Mouse (Mus musculus): ENCODE data around the gene Zbtb42. TPM values are rescaled to one million over a fixed set of nuclear protein-coding genes. Genes with fewer than 3 reads are reported as not detected.
A peak's percentile ranks its signal among the peaks of the same experiment; 100 is the strongest.

Gene Zbtb42
- total and polyA plus RNA-seq, 2 experiments from 2014 or later, result 3.3 to 3.7 TPM

DNA sequence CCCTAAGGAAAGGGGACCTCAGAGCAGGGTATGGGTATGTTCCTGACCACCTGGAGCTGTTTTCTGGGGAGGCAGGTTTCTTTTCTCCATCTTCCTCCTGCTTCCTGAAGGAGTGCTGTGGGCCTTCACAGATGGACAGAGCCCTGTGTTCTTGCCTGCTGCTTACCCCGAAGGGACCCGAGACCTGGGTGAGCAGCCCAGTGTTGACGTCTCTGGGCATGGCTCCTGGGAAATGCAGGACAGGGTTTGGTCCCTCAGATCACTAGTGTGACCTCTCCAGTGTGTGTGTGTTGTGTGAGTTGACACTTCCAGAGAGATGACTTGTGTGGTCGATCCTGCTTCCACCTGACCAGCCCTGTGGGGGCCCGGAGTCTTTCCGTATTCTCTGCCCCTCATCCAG, 44.8 kb downstream of the Zbtb42 start:
- 86% methylated on average over 6 of the region's 6 CpGs for WGBS
- Histone ChIP-seq H3K4me3 (ENCODE audit: low read length) (peak overlapping the region; percentile 60), H3K4me1 (ENCODE audit: insufficient read depth, low read length) (peaks cover 3% of the 10 kb centered on the region; the same call in 1 of the 2 replicates), H3K9me3 (ENCODE audit: low read length) (no peaks in the 10 kb centered on the region), H3K27me3 (ENCODE audit: insufficient read depth, low read length) (no peaks in the 10 kb centered on the region), H3K36me3 (ENCODE audit: insufficient read depth, low read length) (no peaks in the 10 kb centered on the region), H3K27ac (no peak overlapping the region; the same call in 1 of the 2 replicates), H3K4me2 (ENCODE audit: low read depth, low read length) (peak overlapping the region; percentile 73), H3K9ac (replicated peaks; ENCODE audit: low read length) (peak overlapping the region; percentile 81)
- no peak for ATAC-seq
- DNase-seq (ENCODE audit: low spot score), result no peak
- no peak for TF ChIP-seq CTCF (IDR thresholded peaks at IDR 0.05; ENCODE audit: low read depth)

DNA sequence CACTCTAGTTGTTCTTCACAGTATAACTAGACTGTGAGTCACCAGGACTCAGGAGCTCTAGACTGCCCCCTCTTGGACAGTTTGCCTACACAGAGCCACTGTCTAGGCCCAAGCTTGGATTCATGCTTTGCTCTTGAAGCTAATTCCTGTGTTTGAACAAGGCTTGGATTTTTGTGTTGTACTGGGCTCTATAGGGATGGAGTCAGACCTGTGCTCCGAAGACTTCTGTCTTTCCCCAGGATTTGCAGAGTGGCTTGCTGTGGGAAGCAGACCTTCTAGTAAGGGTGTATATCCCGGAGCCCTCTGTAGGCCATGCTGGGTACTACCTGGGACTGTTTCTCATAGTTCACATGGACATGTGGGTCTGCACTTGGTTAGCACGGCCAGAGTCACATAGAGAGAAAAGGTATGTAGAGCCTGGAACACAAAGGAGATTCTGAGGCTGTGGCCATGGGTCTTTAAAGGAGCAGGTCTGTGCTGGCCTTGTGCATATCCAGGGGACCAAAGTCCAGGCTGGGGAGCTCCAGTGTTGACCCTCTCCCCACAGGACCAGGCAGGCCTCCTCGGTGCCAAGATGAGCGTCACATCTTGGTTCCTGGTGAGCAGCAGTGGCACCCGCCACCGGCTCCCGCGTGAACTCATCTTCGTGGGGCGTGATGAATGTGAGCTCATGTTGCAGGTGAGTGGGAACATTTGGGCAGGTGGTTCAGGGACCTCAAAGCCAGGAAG, 45.6 kb downstream of the Zbtb42 start:
- Histone ChIP-seq H3K27ac (no peak overlapping the region), H3K4me3 (ENCODE audit: low read length) (no peak overlapping the region), H3K4me2 (ENCODE audit: low read depth, low read length) (peak overlapping the region; percentile 73; the same call in 1 of the 2 replicates), H3K9me3 (ENCODE audit: low read length) (no peaks in the 10 kb centered on the region), H3K9ac (replicated peaks; ENCODE audit: low read length) (no peak overlapping the region; the same call in 1 of the 2 replicates), H3K4me1 (ENCODE audit: insufficient read depth, low read length) (peaks cover 3% of the 10 kb centered on the region; the same call in 1 of the 2 replicates), H3K36me3 (ENCODE audit: insufficient read depth, low read length) (no peaks in the 10 kb centered on the region), H3K27me3 (ENCODE audit: insufficient read depth, low read length) (no peaks in the 10 kb centered on the region)
- peak; percentile 74; the same call in 1 of the 2 replicates for TF ChIP-seq CTCF (IDR thresholded peaks at IDR 0.05; ENCODE audit: low read depth)
- peak; percentile 50 for ATAC-seq
- DNase-seq (ENCODE audit: low spot score), result peak; percentile 82
- WGBS, result 78% methylated on average over 11 of the region's 11 CpGs

DNA sequence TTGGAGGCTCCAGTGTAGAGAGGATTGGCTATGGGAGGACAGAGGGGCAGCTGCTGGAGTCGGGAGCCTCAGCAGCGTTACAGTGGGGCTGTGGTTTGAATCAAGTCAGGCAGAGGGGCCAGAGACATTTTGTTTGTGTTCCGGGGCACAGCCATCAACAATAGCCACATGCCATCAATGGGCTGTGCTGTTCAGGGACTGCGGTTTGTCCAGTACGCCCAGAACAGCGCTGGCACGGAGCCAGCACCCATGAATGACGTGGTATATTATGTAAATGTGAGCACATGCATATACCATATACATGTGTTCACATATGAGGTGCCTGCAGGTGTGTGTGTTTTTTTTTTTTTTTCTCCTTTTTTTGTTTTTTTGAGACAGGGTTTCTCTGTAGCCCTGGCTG, 49.2 kb downstream of the Zbtb42 start:
- Histone ChIP-seq H3K9me3 (ENCODE audit: low read length) (no peaks in the 10 kb centered on the region), H3K27me3 (ENCODE audit: insufficient read depth, low read length) (no peaks in the 10 kb centered on the region), H3K9ac (replicated peaks; ENCODE audit: low read length) (no peak overlapping the region), H3K4me3 (ENCODE audit: low read length) (no peak overlapping the region), H3K4me2 (ENCODE audit: low read depth, low read length) (no peak overlapping the region), H3K27ac (no peak overlapping the region), H3K36me3 (ENCODE audit: insufficient read depth, low read length) (no peaks in the 10 kb centered on the region), H3K4me1 (ENCODE audit: insufficient read depth, low read length) (peaks cover 3% of the 10 kb centered on the region; the same call in 1 of the 2 replicates)
- ATAC-seq (no peak), DNase-seq (ENCODE audit: low spot score) (no peak)
- no peak for TF ChIP-seq CTCF (IDR thresholded peaks at IDR 0.05; ENCODE audit: low read depth)
- 46% methylated on average over 8 of the region's 8 CpGs for WGBS

DNA sequence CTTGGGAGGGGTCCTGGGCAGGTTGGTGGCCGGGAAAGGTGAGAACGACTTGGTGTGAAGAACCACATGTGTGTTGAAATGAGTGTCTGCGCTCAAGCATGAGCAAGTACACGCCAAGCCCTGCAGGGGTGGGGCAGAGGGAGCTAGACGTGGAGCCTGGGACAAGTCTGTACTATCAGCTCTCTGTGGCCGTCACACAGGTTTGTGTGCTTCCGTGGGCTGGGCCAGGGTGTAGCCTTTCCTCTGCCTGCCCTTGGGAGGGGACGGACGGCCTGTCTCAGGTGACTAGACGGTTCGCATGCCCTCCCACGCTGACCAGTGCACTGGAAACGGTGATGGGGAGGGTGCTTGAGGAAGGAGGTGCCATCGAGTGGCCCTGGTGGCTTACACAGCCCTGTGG, 52.2 kb downstream of the Zbtb42 start:
- no peak for TF ChIP-seq CTCF (IDR thresholded peaks at IDR 0.05; ENCODE audit: low read depth)
- Histone ChIP-seq H3K27me3 (ENCODE audit: insufficient read depth, low read length) (no peaks in the 10 kb centered on the region), H3K4me1 (ENCODE audit: insufficient read depth, low read length) (no peaks in the 10 kb centered on the region), H3K4me3 (ENCODE audit: low read length) (no peak overlapping the region), H3K27ac (no peak overlapping the region), H3K9me3 (ENCODE audit: low read length) (no peaks in the 10 kb centered on the region), H3K9ac (replicated peaks; ENCODE audit: low read length) (no peak overlapping the region), H3K4me2 (ENCODE audit: low read depth, low read length) (no peak overlapping the region), H3K36me3 (ENCODE audit: insufficient read depth, low read length) (peaks cover 3% of the 10 kb centered on the region; the same call in 1 of the 2 replicates)
- ATAC-seq (no peak), DNase-seq (ENCODE audit: low spot score) (no peak)
- 90% methylated on average over 14 of the region's 14 CpGs for WGBS

Small RNA genes lying within 50 kb of the gene (microRNA-seq; reads per million reads assigned to microRNA genes)
- 0.18 to 0.72 reads per million in 2 experiments for gene Mir6939

Other genes with a start within 250 kb of the Zbtb42 start
- not detected in 2 replicates for gene A530016L24Rik, start 189.4 kb upstream of the Zbtb42 start, total RNA-seq (2014; rRNA removed)
- gene A530016L24Rik, start 189.4 kb upstream of the Zbtb42 start, polyA plus RNA-seq (2015; fragmentation: Nextera tagmentation; extraction: Ambion mirVana), result 0.11 TPM in 1 of 2 replicates, not detected in the other
- gene Tmem179, start 162.1 kb upstream of the Zbtb42 start, total RNA-seq (2014; rRNA removed), result 134 and 141 TPM in 2 replicates
- gene Tmem179, start 162.1 kb upstream of the Zbtb42 start, polyA plus RNA-seq (2015; fragmentation: Nextera tagmentation; extraction: Ambion mirVana), result 94.1 and 96.2 TPM in 2 replicates
- gene Inf2, start 90.0 kb upstream of the Zbtb42 start, total RNA-seq (2014; rRNA removed), result 5.9 and 6.3 TPM in 2 replicates
- 0.96 and 1.4 TPM in 2 replicates for gene Inf2, start 90.0 kb upstream of the Zbtb42 start, polyA plus RNA-seq (2015; fragmentation: Nextera tagmentation; extraction: Ambion mirVana)
- gene Adssl1, start 58.8 kb upstream of the Zbtb42 start, total RNA-seq (2014; rRNA removed), result 2.6 and 7.5 TPM in 2 replicates
- gene Adssl1, start 58.8 kb upstream of the Zbtb42 start, polyA plus RNA-seq (2015; fragmentation: Nextera tagmentation; extraction: Ambion mirVana), result 8.4 and 9.2 TPM in 2 replicates
- gene Siva1, start 34.1 kb upstream of the Zbtb42 start, total RNA-seq (2014; rRNA removed), result 24.1 and 34.8 TPM in 2 replicates
- 59.3 and 62.2 TPM in 2 replicates for gene Siva1, start 34.1 kb upstream of the Zbtb42 start, polyA plus RNA-seq (2015; fragmentation: Nextera tagmentation; extraction: Ambion mirVana)
- gene Akt1, start 3.9 kb upstream of the Zbtb42 start, total RNA-seq (2014; rRNA removed), result 179 and 197 TPM in 2 replicates
- 90.8 and 97.4 TPM in 2 replicates for gene Akt1, start 3.9 kb upstream of the Zbtb42 start, polyA plus RNA-seq (2015; fragmentation: Nextera tagmentation; extraction: Ambion mirVana)
- 118 and 123 TPM in 2 replicates for gene Cep170b, start 41.6 kb downstream of the Zbtb42 start, total RNA-seq (2014; rRNA removed)
- gene Cep170b, start 41.6 kb downstream of the Zbtb42 start, polyA plus RNA-seq (2015; fragmentation: Nextera tagmentation; extraction: Ambion mirVana), result 34.0 and 39.0 TPM in 2 replicates
- gene Pld4, start 81.8 kb downstream of the Zbtb42 start, total RNA-seq (2014; rRNA removed), result 10.5 and 14.5 TPM in 2 replicates
- 9.4 and 10.8 TPM in 2 replicates for gene Pld4, start 81.8 kb downstream of the Zbtb42 start, polyA plus RNA-seq (2015; fragmentation: Nextera tagmentation; extraction: Ambion mirVana)
- gene Ahnak2, start 123.8 kb downstream of the Zbtb42 start, total RNA-seq (2014; rRNA removed), result 7.7 and 12.1 TPM in 2 replicates
- 3.3 and 3.6 TPM in 2 replicates for gene Ahnak2, start 123.8 kb downstream of the Zbtb42 start, polyA plus RNA-seq (2015; fragmentation: Nextera tagmentation; extraction: Ambion mirVana)
- 16.7 and 16.9 TPM in 2 replicates for gene Clba1, start 130.1 kb downstream of the Zbtb42 start, total RNA-seq (2014; rRNA removed)
- gene Clba1, start 130.1 kb downstream of the Zbtb42 start, polyA plus RNA-seq (2015; fragmentation: Nextera tagmentation; extraction: Ambion mirVana), result 20.3 and 21.0 TPM in 2 replicates
- 27.9 and 28.6 TPM in 2 replicates for gene Cdca4, start 150.6 kb downstream of the Zbtb42 start, total RNA-seq (2014; rRNA removed)
- 23.6 and 25.2 TPM in 2 replicates for gene Cdca4, start 150.6 kb downstream of the Zbtb42 start, polyA plus RNA-seq (2015; fragmentation: Nextera tagmentation; extraction: Ambion mirVana)
- gene Gpr132, start 189.4 kb downstream of the Zbtb42 start, total RNA-seq (2014; rRNA removed), result 0.10 TPM in 1 of 2 replicates, not detected in the other
- gene Gpr132, start 189.4 kb downstream of the Zbtb42 start, polyA plus RNA-seq (2015; fragmentation: Nextera tagmentation; extraction: Ambion mirVana), result 0.05 TPM in 1 of 2 replicates, not detected in the other